Mouse (Mus musculus) erythroblast, adult 5-6 weeks (primary cell): Measurements from ENCODE around the gene Nup93. TPM values are rescaled to one million over a fixed set of nuclear protein-coding genes. Genes with fewer than 3 reads are reported as not detected.

Source experiments
- ATAC-seq: replicated peaks from 2 replicates; pipeline ENCODE4 v1.8.0; 2016; ENCODE audit warnings: moderate number of reproducible peaks, mild to moderate bottlenecking, moderate TSS enrichment, inconsistent platforms; ENCODE audit not compliant: poor library complexity, low FRiP score, severe bottlenecking
- total RNA-seq, 2 experiments: library from RNA; stranded (forward) in 1 of 2; stranded (reverse) in 1 of 2; fragments of 150-400 nt in 1 of 2; fragments of 200-764, 138-1000 nt in 1 of 2; gene quantifications; 2 replicates each; pipeline versions ENCODE4 v1.2.3 to v1.2.4; 2015 to 2017; ENCODE audit warnings: low replicate concordance in 2 of 2

Nup93 gene
- total RNA-seq, 2 experiments from 2014 or later, result 6.9 to 11.0 TPM

DNA sequence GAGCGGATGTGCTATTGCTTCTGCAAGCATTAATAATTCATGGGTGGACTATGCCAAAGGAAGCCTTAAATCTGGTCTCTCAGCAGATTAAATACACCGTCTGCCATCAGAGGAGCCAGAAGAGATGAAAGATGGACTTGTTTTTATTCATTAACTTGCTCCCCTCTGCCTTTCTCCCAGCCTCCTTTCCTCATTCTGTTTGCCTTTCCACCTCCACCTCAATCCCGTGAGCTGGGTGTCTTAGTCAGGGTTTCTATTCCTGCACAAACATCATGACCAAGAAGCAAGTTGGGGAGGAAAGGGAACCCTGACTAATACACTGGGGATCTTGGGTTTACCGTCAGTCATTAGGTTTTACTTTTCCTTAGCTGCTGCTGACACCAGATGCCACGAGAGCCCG lies 44.5 kb downstream of the Nup93 start:
- no peak for ATAC-seq

DNA sequence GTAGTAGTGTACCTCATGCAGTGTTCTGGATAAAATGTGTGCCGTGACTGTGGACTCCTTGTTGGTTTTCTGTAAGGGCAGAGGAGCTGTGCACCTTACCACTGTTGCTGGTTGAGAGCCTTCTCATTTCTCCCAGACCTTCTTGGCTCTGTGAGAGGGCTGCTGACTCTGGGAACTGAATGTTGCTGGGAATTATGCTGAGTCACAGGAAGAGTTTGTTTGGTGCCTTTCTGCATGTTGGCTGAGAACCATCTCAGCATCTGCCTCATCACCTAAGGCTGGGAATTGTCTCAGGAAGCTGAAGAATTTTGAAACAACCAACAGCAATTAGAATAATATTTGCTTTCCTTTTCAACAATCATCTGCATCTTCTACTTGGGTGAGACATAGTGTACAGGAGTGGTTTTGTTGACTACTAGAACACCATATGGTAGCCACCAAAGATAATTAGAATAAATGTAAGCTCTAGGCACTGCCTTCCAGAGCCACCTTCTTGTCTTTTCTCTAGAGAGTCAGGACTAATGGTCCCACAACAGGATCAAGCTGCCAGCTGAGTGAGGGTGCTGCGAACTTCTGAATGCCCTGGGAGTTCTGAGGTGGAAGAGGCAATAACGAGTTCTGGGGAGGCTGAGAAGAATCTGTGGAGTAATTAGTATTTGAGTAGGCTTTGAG lies 48.4 kb downstream of the Nup93 start:
- peak; percentile 79 for ATAC-seq

DNA sequence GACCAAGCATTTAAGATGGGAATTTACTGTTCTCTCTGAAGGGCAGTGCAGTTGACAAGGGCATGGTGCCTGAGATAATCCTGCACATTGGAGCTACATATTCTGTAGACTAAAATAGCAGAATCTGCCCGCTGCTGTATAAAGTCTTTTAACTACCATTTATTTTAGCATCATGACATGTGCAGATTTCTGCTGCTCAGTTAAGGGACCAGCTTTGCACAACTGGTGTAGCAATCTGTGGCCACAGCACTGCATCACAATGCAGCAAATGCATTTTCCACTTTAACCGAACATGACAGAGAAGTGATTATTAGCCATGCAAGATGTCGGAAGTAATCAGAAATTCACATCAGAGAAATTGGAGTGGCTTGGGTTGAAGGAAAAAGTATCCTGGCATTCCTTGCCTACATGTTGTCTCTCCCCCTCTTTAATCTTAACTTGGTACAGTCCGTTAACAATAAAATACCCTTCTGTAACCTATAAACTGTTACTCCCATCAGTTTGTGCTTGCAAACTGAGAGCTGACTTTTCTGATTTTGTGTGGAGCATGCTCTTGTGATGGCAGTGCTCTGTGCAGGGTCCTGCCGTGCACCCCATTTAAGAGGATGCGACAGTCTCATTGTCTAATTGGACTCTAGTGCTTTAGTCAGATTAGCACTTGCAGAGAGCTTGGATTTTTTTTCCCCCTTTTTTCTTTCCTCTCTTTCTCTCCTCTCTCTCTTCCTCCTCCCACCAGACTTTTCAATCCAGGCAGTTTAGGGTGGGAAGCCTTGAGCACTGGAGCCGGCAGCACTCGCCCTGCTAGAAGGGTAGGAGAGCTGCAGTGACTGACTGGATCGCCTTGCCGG lies 52.2 kb downstream of the Nup93 start:
- no peak for ATAC-seq

DNA sequence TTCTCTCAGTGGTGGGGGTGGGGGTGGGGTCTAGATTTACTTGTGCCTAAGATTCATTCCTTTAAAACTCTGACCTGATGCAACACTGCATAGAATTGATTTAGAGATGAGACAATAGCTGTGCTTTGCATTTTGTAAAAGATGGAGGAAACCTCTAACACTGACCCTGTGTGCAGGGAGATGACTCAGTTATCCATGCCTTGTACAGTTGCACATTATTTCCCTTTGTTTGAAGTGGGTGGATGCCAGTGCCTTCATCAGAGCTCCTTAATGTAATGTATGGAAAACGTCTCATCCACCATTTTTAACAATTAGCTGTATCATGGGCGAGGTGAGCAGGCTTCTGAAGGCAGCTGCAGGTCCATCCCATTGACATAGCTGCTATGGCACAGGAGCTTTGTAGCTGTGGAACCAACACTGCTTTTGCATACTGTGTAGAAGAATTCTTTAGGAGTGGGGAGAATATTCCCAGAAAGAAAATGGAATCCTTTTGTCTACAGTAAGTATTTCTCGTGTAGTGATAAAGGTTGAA lies 54.1 kb downstream of the Nup93 start:
- ATAC-seq, result no peak

DNA sequence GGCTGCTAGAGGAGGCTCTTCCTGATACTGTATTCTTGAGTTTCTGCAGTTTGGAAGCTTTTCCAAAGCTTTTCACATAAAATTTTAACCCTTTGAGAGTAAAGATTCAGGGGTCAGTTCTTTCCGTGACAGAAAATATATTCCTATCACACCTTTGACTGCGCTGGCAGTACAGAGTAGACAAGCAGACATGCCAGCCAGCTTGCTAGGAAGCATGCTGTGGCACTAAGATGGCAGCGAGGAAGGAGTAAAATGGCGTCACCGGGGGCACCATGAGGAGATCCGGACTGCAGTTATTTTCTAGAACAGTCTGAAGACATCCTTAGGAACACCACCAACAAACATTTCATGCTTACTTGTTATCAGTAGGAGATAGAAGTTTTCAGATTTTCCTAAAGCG lies 55.9 kb downstream of the Nup93 start:
- no peak for ATAC-seq

DNA sequence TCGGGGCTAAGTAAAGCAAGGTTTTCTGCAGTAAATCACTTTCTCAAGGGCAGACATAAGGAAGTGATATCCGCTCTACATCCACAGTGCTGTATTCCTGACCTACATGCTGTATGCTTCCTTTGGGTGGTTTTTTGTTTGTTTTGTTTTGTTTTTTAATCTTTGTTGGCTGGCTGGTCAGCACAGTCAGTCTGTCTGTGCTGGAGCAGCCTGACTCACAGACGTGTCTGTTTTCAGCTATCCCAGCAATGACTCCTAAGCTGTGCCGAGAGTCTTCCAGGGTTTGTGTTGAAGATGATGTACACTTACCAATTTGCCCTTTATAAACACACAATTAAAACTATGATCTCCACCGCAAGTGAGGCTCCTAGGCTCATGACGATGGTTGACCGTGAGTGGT lies 56.7 kb downstream of the Nup93 start:
- ATAC-seq, result no peak

DNA sequence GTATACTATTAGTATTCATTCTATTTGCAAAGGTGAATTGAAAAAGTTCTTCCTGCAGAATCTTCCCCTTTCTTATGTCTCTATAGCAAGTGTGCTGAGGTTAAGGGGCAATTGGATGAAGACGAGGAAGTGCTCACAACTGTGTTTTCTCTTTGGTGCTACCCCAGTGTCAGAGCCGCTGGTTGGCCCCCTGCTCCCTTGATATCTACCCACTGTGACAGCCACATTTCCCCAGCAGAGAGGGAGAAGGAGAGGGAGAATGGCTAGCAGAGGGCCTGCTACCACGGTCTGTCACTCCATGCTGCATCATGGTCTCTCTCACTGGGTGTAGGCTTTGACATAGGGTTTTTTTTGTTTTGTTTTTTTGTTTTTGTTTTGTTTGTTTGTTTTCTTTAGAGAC lies 58.2 kb downstream of the Nup93 start:
- no peak for ATAC-seq

DNA sequence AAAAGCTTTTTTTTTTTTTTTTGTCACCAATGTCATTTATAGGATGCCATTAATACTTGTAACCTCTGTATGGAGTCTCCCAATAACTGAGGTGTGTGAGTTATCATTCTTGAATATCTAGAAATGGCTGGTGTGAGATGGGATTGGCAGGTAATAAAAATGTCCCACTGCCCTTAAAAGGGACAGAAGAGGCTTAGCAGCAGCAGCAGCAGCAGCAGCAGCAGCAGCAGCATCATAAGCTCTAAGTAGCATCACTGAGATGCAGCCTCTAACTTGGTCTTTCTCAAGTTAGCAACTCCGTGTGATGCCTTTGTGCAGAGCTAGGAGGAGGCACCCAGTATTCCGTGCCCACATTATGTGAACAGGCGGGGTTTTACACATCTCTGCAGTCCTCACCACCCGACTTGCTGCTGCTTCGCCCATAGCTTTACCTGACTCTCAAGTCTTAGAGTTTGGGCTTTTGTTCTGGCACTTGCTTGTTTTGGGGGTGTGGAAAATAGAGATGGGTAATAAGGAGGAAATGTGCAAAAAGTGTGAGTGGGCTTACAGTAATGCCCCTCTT lies 59.0 kb downstream of the Nup93 start:
- ATAC-seq, result no peak

DNA sequence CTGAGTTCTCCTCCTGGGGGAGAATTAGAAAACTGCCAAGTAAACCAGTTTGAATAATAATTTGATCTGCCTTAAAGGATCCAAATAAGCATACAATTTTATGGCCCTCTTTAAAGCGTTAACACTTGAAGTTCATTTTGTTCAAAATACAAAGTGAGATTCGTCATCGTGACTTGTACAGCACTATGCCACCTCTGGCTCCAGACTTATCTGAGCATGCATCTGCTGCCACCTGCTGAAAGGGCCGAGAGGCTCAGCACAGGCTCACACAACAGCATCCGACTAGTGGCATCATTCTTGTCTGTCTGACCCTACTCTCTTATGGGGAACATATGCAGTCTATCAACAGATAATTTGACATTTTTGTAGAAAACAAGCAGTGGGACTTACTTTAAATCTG lies 59.7 kb downstream of the Nup93 start:
- ATAC-seq, result no peak

DNA sequence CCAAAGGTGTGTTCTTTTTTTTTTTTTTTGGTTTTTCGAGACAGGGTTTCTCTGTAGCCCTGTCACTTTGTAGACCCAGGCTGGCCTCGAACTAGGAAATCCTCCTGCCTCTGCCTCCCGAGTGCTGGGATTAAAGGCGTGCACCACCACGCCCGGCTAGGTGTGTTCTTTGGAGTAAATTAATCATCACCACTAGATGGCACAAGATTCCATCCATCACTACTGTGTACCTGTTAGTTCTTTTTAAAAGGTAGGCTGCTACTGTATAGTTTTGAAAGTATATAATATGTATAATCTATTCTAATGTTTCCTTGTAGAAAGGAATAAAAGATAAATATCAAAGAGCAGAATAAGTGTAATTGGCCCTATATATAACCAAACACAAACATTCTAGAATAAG lies 63.9 kb downstream of the Nup93 start:
- ATAC-seq, result no peak

DNA sequence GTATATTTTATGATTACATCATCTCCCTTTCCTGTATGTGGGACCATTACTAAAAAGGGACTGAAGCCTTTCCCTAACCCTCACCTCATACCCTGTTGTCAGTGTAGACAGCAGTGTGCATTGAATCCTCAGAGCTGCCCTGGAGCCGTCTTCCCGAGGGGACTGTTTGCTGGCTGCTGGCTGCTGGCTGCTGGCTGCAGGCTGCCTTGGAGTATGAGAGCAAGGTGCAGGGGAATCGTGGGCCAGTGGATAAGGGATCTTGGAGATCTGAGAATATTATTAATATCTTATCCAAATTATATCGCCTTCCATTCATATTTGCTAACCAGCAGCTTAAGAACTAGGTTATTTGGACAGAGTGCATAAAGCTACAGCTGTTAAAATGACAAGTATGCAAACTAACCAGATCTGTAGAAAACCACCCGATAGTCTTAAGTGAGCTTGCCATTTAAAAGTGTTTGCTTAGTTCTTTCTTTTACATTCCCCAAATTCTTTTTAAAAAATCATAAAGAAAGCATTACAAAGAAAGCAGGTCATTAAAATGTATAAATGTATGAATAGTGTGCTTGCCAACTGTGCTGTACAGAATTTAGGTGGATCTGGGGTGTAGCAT lies 65.7 kb downstream of the Nup93 start:
- ATAC-seq, result no peak

DNA sequence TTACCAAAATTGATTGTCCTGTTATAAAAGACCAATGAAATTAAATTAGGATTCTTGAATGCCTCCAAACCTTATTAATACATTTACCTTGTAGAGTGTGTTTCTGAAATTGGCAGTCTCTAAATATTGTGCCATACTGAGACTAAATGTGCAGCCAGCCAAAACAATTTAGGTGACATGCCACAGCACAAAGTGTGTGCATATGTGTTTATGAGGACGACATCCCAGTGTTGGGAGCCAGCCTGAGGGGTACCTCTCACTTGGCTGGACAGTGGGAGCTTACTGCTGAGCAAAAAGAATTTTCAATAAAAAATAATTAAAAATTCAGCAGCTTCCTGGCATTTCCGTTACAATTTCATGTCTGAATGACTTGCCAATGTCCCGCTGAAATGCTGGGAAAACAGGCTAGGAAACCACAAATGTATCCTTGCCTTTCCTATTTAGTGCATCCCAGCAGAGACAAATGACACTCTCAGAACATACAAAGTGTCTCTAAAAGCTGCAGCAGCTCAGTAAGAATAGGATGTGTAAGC lies 68.2 kb downstream of the Nup93 start:
- no peak for ATAC-seq

DNA sequence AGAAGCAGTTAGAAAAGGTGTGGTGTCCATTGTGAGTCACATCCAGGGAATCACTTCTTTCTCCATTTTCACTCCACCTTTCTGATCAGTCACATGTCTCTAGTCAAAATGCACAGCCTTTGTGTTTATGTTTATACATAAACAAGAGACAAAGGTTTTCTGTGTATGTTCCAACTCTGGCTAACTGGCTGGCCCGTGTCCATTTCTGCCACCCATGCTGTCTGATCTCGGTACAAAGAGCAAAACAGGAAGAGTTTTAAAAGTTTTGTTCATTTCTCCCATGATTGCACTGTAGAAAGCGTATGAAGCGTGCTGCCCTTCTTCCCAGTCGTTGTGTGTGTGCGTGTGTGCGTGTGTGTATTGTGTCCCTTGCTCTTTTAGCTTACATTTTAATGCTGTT lies 69.8 kb downstream of the Nup93 start:
- no peak for ATAC-seq

DNA sequence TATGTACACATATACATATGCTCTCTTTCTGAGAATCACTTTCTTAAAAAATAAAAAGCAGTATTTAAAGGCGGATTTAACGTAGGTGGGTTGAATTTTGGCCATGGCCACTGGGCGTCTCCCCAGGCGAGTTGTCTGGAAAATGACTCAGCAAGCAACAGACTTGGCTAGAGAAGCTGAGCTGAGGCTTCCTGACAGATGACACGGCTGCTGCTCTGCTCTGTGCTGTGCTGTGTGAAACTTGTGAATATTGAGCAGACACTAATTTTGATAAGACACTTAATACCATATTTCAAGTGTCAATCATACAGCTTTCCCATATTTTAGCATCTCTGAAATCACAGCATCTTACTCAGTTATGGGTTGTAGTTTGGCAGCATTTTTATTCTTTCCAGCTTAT lies 76.2 kb downstream of the Nup93 start:
- peak; percentile 97 for ATAC-seq

DNA sequence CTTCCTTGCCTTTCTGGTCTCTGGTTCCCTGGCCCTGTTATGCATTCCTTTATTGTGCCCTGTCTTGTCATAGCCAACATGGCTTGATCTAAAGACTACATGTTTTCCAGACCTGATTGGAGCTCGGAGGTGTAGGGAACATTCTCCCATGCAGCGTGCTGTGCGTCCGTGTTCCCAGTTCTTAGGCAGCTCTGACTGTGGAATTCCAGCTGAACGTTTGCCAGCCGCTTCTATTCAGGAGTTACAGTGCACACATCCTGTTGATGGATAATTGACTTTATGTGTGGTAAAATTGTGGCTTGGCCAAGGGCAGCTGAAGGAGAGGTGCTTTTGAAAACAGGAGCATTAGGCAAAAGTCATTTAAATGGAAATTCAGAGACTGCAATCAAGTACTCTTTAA lies 77.7 kb downstream of the Nup93 start:
- ATAC-seq, result no peak

DNA sequence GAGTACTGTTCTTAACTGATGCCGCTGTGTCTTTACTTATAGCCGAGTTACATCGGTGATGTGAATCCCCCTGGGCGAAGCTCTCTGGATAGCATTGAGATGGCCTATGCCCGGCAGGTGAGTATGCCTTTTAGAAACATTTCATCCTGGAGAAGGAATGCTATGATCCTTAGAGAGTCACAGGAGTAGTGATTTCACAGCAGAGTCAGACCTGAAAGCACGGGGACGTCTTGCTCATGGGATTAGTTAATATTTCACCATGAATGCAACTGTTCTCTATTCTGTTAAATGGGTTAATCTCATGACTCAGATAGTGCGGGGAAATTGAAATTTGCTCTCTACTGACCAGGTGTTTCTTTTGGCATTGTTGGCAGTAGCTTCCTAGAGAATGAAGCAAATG lies 78.3 kb downstream of the Nup93 start:
- ATAC-seq, result no peak

DNA sequence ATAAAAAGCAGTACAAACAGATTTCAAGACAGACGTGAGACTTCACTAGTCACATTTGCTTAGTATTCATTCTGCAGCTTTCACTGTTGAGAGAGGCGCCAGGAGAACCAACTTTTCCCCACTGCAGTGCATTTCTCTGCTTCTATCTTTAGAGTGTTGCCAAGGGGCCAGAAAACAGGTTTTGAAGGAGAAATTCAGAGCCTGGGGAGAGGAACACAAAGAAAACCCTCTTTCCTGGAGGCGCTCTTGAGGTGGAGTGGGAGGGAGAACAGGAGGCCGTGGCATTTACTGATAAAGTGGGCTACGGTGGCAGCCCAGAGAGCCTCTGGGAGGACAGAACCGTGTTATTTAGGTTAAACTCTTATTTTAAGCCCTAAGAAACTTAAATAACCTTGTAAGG lies 81.3 kb downstream of the Nup93 start:
- ATAC-seq, result no peak

DNA sequence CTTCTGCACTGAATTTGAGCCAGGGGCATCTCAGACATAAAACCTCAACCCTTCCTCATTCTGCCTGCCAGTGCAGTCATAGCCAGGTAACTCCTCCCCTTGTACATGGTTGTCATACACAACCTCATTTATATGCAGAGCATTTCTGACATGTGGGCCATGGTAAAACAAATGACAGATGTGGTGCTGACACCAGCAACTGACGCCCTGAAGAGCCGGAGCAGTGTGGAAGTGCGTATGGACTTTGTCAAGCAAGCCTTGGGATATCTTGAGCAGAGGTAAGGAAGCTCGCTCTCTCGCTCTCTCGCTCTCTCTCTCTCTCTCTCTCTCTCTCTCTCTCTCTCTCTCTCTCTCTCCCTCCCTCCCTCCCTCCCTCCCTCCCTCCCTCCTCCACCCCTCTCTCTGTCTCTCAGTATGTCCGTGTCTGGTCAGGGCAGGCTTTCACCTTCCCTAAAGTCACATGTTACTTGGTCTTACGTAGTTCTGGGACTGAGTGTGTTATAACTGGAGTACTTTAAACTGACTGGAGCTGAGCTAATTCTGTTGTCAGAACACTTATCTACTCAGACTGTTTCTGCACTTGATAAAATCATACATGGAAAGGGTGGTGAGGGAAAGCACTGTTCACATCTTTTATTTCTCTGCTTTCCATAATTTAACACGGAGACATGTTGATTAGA lies 82.1 kb downstream of the Nup93 start:
- ATAC-seq, result no peak

DNA sequence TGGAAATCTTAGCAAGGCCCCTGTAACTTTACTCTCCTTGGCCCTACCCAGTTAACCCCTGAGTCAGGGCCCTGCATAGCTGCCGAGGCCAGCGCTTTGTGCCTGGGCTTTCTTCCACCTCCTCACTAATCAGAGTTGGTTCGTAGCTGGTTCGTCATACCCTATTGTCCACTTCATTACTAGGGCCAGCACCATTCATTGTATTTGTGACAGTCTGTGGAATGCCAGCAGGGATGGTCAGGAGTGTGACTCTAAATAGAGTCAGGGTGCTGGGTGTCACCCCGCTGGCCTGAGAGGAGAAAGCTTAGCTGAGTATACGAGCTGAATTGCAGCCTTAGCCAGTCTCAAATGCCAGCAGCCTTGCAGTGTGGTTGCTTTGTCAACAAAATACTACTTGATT lies 82.7 kb downstream of the Nup93 start:
- no peak for ATAC-seq

DNA sequence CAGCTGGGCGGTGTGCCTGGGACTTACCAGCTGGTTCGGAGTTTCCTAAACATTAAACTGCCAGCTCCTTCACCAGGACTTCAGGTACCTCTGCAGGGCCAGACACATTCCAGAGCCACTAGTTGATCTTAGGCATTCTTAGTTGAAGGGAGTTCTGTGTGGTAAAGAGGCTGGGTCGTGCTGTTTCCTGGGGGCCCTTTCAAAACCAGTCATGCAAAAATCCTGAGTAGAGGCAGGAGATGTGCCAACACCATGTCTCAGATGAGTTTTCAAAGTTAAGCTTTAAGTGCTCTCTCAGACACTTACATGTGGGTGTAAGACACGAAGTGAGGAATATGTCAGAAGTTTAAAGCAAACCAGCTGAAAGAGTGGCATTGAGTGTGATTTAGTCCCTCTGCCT lies 86.4 kb downstream of the Nup93 start:
- no peak for ATAC-seq
